Mouse (Mus musculus) heart, adult 2 months (tissue): ENCODE data around the gene Tango6.

Experiments
- CTCF ChIP-seq: fragments of 200-600 bp; IDR thresholded peaks from 2 replicates; pipeline ENCODE4 v1.8.1; 2022; ENCODE audit warnings: antibody characterized with exemption, mild to moderate bottlenecking, moderate library complexity
- EP300 ChIP-seq: fragments of 200-500 bp; IDR thresholded peaks from 2 replicates; pipeline ENCODE4 v1.6.1; 2011; ENCODE audit warnings: low read depth, low read length, control low read depth; ENCODE audit not compliant: insufficient read depth
- POLR2A ChIP-seq: fragments of 200-500 bp; IDR thresholded peaks from 2 replicates; pipeline ENCODE4 v1.6.1; 2011; ENCODE audit warnings: mild to moderate bottlenecking, low read depth, low read length, control low read depth; ENCODE audit not compliant: insufficient read depth

DNA sequence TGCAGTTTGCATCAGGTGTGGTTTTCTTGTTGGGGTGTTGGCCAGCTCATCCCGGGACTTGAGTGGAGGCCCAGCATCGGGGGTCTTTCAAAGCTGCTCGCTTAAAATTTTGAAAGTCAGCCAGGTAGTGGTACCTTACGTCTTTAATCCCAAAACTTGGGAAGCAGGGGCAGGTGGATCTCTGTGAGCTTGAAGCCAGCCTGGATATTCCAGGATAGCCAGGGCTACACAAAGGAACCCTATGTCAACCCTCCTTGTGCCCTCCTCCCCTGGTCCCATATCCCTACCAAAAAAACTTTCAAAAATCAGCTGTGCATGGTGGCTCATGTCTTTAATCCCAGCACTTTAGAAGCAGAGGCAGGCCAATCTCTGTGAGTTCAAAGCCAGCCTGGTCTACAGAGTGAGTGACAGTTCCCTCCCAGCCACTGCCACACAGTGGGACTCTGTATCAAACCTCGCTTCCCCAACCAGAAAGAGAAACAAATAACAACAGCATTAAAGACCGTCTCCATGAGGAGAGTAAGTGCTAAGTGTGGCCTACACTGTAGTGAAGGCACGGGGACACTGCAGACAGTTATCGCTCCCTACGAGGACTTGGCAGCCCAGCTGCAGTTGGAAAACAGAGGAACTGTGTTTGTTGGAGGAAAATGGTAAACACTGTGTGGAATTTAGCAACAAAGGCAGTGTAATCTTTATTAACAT is 21.5 kb downstream of the Tango6 start:
- TF ChIP-seq CTCF (no peak), EP300 (no peak), POLR2A (no peak)
